Mouse (Mus musculus) brain, adult 2 months (tissue): ENCODE measurements around the gene Slc1a1.

Experiments used
- DNase-seq: peaks from one replicate; pipeline ENCODE4 v3.0.0; 2011; ENCODE audit warnings: low read depth, low spot score

The Slc1a1 gene

GRCm38 (mm10) chr19:28834798-28835499 is at the start of gene Slc1a1:
TSS of gene Slc1a1 (plus strand) at chr19:28835049.
- peak; percentile 90 for DNase-seq

GRCm38 (mm10) chr19:28790196-28790595 is 44.7 kb upstream of the Slc1a1 start:
- DNase-seq: no peak

GRCm38 (mm10) chr19:28793307-28793706 is 41.5 kb upstream of the Slc1a1 start:
- DNase-seq: no peak

- peak; percentile 51 for DNase-seq
Observed at GRCm38 (mm10) chr19:28796146-28796848, 38.6 kb upstream of the Slc1a1 start.

- DNase-seq: peak; percentile 85
Observed at GRCm38 (mm10) chr19:28796966-28797365, 37.9 kb upstream of the Slc1a1 start.

- DNase-seq: peak; percentile 26
Observed at GRCm38 (mm10) chr19:28797611-28798010, 37.2 kb upstream of the Slc1a1 start.

- peak; percentile 72 for DNase-seq
Observed at GRCm38 (mm10) chr19:28800448-28800847, 34.4 kb upstream of the Slc1a1 start.

GRCm38 (mm10) chr19:28806276-28806675 is 28.6 kb upstream of the Slc1a1 start:
- DNase-seq: no peak

- DNase-seq: no peak
Observed at GRCm38 (mm10) chr19:28806821-28807496, 27.9 kb upstream of the Slc1a1 start.

GRCm38 (mm10) chr19:28807497-28807871 is 27.4 kb upstream of the Slc1a1 start:
- no peak for DNase-seq

GRCm38 (mm10) chr19:28818286-28818685 is 16.6 kb upstream of the Slc1a1 start:
- no peak for DNase-seq

GRCm38 (mm10) chr19:28827697-28828328 is 7.0 kb upstream of the Slc1a1 start:
- DNase-seq: peak; percentile 55

- no peak for DNase-seq
Observed at GRCm38 (mm10) chr19:28831324-28831723, 3.5 kb upstream of the Slc1a1 start.

GRCm38 (mm10) chr19:28832605-28833004 is 2.2 kb upstream of the Slc1a1 start:
- no peak for DNase-seq

GRCm38 (mm10) chr19:28834388-28834787 is 461 bp upstream of the Slc1a1 start:
- DNase-seq: peak; percentile 39

- DNase-seq: peak; percentile 31
Observed at GRCm38 (mm10) chr19:28835500-28835864, 633 bp downstream of the Slc1a1 start.

- DNase-seq: no peak
Observed at GRCm38 (mm10) chr19:28836116-28836515, 1.3 kb downstream of the Slc1a1 start.

GRCm38 (mm10) chr19:28836651-28837410 is 2.0 kb downstream of the Slc1a1 start:
- DNase-seq: peak; percentile 24

- no peak for DNase-seq
Observed at GRCm38 (mm10) chr19:28838796-28839195, 3.9 kb downstream of the Slc1a1 start.

- peak; percentile 69 for DNase-seq
Observed at GRCm38 (mm10) chr19:28844946-28845710, 10.3 kb downstream of the Slc1a1 start.

GRCm38 (mm10) chr19:28850510-28850909 is 15.7 kb downstream of the Slc1a1 start:
- DNase-seq: no peak
